Mouse (Mus musculus) kidney, embryonic 14.5 days (tissue): ENCODE results near the gene Atp6v0b. TPM values are rescaled to one million over a fixed set of nuclear protein-coding genes. Genes with fewer than 3 reads are reported as not detected.

Experiments used
- ATAC-seq: fragments of 200-750 bp; cut with Nextera tagmentation; 2 replicates; pipeline ENCODE4 v1.8.0; 2017; ENCODE audit warnings: moderate number of reproducible peaks, mild to moderate bottlenecking, moderate TSS enrichment, moderate library complexity; ENCODE audit not compliant: low FRiP score, low TSS enrichment
- H3K27ac ChIP-seq: fragments of 300-500 bp; sonication (generic); 2 replicates; pipeline ENCODE4 v1.5.1; 2014; ENCODE audit warnings: low read depth, mild to moderate bottlenecking, low read length, moderate library complexity, mixed read lengths
- H3K27me3 ChIP-seq: fragments of 300-500 bp; sonication (generic); 2 replicates; pipeline ENCODE4 v1.6.1; 2014; ENCODE audit warnings: mild to moderate bottlenecking, low read length; ENCODE audit not compliant: control insufficient read depth, insufficient read depth
- H3K36me3 ChIP-seq: fragments of 300-500 bp; sonication (generic); 2 replicates; pipeline ENCODE4 v1.6.1; 2014; ENCODE audit warnings: low read length, mixed read lengths; ENCODE audit not compliant: control insufficient read depth, insufficient read depth
- H3K4me1 ChIP-seq: fragments of 300-500 bp; sonication (generic); 2 replicates; pipeline ENCODE4 v1.6.1; 2014; ENCODE audit warnings: low read length, mixed read lengths; ENCODE audit not compliant: control insufficient read depth, insufficient read depth
- H3K4me2 ChIP-seq: fragments of 300-500 bp; sonication (generic); replicated peaks from 2 replicates; pipeline ENCODE4 v1.6.1; 2014; ENCODE audit warnings: low read depth, mild to moderate bottlenecking, low read length
- H3K4me3 ChIP-seq: fragments of 300-500 bp; sonication (generic); 2 replicates; pipeline ENCODE4 v1.5.1; 2014; ENCODE audit warnings: mild to moderate bottlenecking, low read length
- H3K9ac ChIP-seq: fragments of 300-500 bp; sonication (generic); 2 replicates; pipeline ENCODE4 v1.6.1; 2014; ENCODE audit warnings: low read depth, mild to moderate bottlenecking, low read length, moderate library complexity
- H3K9me3 ChIP-seq: fragments of 300-500 bp; sonication (generic); 2 replicates; pipeline ENCODE4 v1.6.1; 2016; ENCODE audit warnings: low read length; ENCODE audit not compliant: control insufficient read depth
- WGBS: fragments of 180-500 bp; shearing (Covaris S2); extraction: QIAGEN DNeasy Blood & Tissue Kit; methylation state at CpG from one replicate; pipeline ENCODE4 v1.1.7; 2014; 5-methylcytosine and 5-hydroxymethylcytosine counted together
- polyA plus RNA-seq: library from polyadenylated mRNA; unstranded; fragments of >200 nt; fragmentation: Nextera tagmentation; extraction: Ambion mirVana; gene quantifications from 2 replicates; pipeline ENCODE4 v1.2.1, GENCODE M21; 2014

Gene Atp6v0b
- polyA plus RNA-seq: 182 and 213 TPM in 2 replicates

DNA sequence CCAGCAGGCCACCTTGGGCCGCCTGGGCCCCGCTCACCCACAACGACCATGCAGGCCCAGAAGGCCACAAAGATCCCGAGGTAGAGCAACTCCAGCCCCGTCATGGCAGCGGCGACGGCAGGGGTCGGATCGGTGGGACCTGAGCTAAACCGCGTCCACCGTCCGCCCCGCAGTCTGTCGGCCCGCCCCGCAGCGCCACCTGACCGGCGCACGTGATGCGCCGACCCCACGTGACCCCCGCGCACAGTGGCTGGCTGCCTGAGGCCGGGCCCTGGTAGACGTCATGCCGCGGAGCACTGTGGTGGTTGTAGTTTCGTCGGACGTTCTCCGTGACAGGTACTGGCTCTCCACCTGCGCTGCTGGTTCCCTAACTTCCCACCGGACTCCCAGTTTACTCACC is at the start of gene Atp6v0b:
TSS of gene Atp6v0b (minus strand) at position 201 of the 400 bp plus-strand sequence.
- Histone ChIP-seq H3K27me3 (no peaks in the 10 kb centered on the region), H3K9ac (peak within 1 kb of the TSS; percentile 71), H3K4me1 (peaks cover 24% of the 10 kb centered on the region; the same call in 1 of the 2 replicates), H3K4me3 (peak within 1 kb of the TSS; percentile 77), H3K9me3 (no peaks in the 10 kb centered on the region), H3K36me3 (peaks cover 25% of the 10 kb centered on the region), H3K27ac (no peak within 1 kb of the TSS; the same call in 1 of the 2 replicates), H3K4me2 (peak within 1 kb of the TSS; percentile 53)
- ATAC-seq: peak; percentile 85
- WGBS: under 1% methylated on average over 37 of the region's 37 CpGs

DNA sequence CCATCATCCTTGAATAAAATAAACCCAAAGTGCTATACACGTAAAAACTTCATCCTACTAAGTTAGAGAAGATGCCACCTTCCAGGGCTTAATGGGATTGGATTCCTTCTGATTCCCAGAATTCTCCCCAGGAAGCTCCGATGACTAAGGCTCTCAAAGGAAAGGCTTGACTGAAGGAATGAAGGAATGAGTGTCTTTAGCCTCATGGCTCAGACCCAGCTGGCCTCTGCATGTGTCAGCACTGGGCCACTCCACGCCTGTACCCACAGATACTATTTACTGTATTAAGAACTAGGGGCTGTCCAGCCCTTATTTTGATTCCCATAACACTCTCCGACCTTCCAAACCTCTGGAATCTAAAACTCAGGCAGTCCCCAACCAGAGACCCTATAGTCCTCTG is 46.9 kb upstream of the Atp6v0b start:
- 90% methylated on average over 4 of the region's 4 CpGs for WGBS
- Histone ChIP-seq H3K27ac (no peak overlapping the region), H3K4me3 (no peak overlapping the region), H3K9me3 (no peaks in the 10 kb centered on the region), H3K4me2 (no peak overlapping the region), H3K27me3 (no peaks in the 10 kb centered on the region; the same call in 1 of the 2 replicates), H3K4me1 (0 out of 2 replicates have a peak, but pooled peaks cover under 1% of the 10 kb centered on the region), H3K36me3 (no peaks in the 10 kb centered on the region), H3K9ac (no peak overlapping the region)
- ATAC-seq: no peak

DNA sequence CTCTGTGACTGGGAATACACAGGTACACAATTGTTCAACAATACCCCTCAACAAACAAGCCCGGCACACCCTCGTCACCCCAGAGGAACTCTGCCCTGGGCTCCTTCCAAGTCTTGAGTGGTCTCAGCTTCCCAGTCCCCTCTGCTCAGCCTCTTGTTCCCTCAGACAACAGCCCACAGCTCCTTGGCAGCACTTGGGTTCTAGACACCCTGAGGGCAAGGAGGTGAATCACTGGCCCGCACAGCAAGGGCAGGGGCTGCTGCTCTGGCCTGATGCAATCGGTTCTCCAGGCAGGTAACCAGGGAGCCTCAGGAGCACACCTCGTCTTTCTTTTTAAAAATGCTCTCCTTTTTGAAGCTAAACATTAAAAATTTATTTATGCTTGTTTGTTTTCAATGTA is 46.1 kb upstream of the Atp6v0b start:
- no peak overlapping the region for H3K4me2 ChIP-seq
- 74% methylated on average over 5 of the region's 5 CpGs for WGBS
- H3K4me1 ChIP-seq: peaks cover 7% of the 10 kb centered on the region; the same call in 1 of the 2 replicates
- no peaks in the 10 kb centered on the region for H3K36me3 ChIP-seq
- H3K9me3 ChIP-seq: no peaks in the 10 kb centered on the region
- H3K27me3 ChIP-seq: no peaks in the 10 kb centered on the region; the same call in 1 of the 2 replicates
- H3K9ac ChIP-seq: no peak overlapping the region
- no peak overlapping the region for H3K27ac ChIP-seq
- H3K4me3 ChIP-seq: no peak overlapping the region
- no peak for ATAC-seq

DNA sequence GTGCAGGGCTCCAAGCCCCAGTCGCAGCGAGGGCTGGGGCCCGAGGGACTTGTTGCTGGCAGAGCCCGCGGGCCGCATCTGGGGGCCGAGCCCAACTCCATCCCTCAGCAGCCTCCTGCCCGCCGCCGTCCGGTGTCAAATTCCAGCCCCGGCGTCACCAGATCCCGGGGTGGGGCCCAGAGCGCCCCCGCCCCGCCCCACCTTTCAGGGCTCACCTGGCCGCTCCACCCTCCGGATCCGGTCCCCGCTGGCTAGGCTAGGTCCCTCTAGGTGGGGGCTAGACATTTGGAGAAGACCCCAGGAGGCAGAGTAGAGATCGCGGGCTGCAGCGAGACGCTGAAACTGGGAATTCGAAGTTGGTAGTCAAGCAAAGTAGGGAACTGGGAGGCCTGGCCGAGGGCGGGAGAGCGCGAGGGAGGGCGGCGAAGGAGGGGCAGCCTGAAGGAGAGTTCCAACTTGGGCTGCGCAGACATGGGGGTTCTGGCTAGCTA is 42.3 kb upstream of the Atp6v0b start, which contains the start of gene Artn:
TSS of gene Artn (minus strand) at position 373 of the 491 bp plus-strand sequence.
- H3K36me3 ChIP-seq: no peaks in the 10 kb centered on the region
- no peaks in the 10 kb centered on the region for H3K9me3 ChIP-seq
- H3K4me2 ChIP-seq: peak within 1 kb of the TSS; percentile 75
- WGBS: under 1% methylated on average over 33 of the region's 33 CpGs
- no peak within 1 kb of the TSS for H3K27ac ChIP-seq
- peaks cover 30% of the 10 kb centered on the region for H3K27me3 ChIP-seq
- H3K9ac ChIP-seq: peak within 1 kb of the TSS; percentile 38; the same call in 1 of the 2 replicates
- peaks cover 14% of the 10 kb centered on the region; the same call in 1 of the 2 replicates for H3K4me1 ChIP-seq
- peak; percentile 78 for ATAC-seq
- peak within 1 kb of the TSS; percentile 40 for H3K4me3 ChIP-seq

DNA sequence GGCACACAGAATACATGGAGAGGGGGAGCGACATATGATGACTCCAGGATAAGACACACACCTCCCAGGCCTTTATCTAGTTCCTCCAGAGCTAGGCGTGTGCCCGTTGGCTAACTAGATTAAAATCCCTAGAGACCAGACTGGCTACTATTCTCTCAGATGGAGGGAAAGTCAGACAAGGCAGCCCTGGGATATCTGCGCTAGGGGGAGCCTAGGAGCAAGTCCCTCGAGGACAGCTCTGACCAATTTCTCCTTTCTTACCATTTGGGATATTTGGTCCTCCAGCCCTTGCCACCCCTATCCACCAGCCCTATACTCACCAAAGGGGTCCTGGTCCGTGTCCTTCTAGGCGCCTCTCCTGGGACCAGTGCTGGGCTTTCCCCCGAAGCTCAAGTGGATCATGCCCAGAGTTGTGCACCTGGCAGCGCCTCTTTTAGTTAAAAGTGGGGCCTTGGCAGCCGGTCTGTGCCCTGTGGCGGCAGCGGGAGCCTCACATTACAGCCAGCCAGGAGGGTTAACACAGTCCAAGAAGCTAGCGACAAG is 41.6 kb upstream of the Atp6v0b start:
- peaks cover 30% of the 10 kb centered on the region for H3K27me3 ChIP-seq
- ATAC-seq: peak; percentile 38
- H3K4me1 ChIP-seq: peaks cover 14% of the 10 kb centered on the region; the same call in 1 of the 2 replicates
- peak overlapping the region; percentile 40 for H3K4me3 ChIP-seq
- H3K27ac ChIP-seq: no peak overlapping the region
- no peaks in the 10 kb centered on the region for H3K36me3 ChIP-seq
- WGBS: 2% methylated on average over 13 of the region's 13 CpGs
- no peaks in the 10 kb centered on the region for H3K9me3 ChIP-seq
- peak overlapping the region; percentile 38; the same call in 1 of the 2 replicates for H3K9ac ChIP-seq
- H3K4me2 ChIP-seq: peak overlapping the region; percentile 75

DNA sequence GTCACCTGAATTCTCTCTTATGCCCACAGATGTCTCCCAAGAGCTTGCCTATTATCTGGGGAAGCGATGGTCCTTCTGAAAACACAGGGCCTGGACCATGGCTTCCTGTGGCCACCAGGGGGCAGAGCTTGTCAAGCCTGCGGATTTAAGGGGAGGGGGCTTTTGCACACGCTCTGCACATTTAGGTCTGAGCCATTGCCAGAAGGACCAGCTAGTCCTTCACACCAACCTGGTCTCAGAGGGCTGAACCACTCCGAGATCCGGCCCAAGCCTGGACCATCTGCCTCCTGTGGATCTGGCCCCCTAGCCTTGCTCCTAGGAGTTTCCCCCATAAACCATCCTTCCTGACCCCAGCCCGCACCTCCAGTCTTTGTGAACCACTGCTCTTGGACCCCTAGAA is 41.1 kb upstream of the Atp6v0b start:
- Histone ChIP-seq H3K27ac (no peak overlapping the region), H3K4me2 (peak overlapping the region; percentile 75), H3K4me1 (peaks cover 14% of the 10 kb centered on the region; the same call in 1 of the 2 replicates), H3K9me3 (no peaks in the 10 kb centered on the region), H3K9ac (no peak overlapping the region), H3K27me3 (peaks cover 30% of the 10 kb centered on the region), H3K36me3 (no peaks in the 10 kb centered on the region), H3K4me3 (peak overlapping the region; percentile 1; the same call in 1 of the 2 replicates)
- peak; percentile 28; the same call in 1 of the 2 replicates for ATAC-seq
- 14% methylated on average over 6 of the region's 6 CpGs for WGBS

DNA sequence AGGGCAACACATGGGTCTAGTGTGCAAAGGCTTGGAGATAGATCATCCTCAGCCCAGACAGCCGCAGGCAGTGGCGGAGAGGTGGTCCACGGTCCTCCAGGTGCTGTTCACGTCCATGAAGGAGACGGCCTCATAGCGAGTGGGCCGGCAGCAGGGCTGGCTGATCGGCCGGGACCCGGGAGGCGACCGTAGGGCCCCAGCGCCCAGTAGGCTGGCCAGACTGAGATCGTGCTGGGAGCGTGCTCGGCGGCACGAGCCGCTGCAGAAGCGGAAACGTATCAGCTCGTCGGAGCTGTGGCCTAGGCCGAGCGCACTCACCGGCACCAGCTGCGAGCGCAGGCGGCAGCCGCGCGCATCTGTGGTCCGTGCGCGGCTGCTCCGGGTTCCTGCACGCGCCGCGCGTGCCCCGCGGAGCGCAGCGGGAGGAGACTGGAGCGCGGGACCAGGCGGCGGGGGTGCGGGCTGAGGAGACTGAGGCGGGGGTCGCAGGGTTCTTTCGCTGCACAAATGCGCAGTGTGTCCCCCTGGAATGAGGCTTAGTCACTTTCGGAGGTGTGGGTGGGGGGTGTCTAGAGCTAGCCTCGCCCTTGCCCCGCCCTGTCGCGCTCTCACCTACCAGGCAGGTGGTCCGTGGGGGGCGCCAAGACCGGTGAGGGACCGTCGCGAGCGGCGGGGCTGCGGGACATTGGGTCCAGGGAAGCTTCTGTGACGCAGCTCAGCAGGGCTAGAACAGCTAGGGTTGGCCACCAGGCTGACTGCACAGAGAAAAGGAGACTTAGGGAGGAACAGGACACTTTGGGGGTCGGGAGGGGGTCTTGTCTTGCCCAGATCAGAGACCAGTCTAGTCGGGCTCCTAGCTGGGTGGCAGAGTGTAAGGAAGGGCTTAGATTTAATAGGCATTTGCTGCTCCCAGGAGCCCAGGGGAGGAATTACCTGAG is 39.7 kb upstream of the Atp6v0b start:
- under 1% methylated on average over 71 of the region's 71 CpGs for WGBS
- ATAC-seq: peak; percentile 39

DNA sequence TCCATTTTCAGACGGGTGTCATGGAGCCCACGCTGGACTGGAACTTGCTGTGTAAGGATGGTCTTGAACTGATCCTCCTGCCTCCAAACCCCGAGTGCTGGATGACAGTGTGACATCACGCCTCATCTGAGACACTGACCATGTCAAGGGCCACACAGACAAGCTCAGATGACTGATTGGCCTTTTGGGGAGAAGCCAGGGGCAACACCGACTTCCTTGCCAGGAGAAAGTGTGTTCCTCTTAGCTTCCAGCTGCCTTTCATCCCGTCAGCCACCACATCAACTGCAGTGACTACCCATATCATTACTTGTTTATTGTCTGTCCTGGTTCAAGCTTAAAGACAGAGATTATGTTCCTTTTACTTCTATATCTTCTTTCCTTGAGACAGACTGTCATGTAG is 37.8 kb upstream of the Atp6v0b start:
- Histone ChIP-seq H3K9me3 (no peaks in the 10 kb centered on the region), H3K27ac (no peak overlapping the region), H3K4me2 (no peak overlapping the region), H3K27me3 (peaks cover 30% of the 10 kb centered on the region), H3K36me3 (no peaks in the 10 kb centered on the region), H3K4me1 (peaks cover 14% of the 10 kb centered on the region; the same call in 1 of the 2 replicates), H3K4me3 (no peak overlapping the region), H3K9ac (no peak overlapping the region)
- ATAC-seq: no peak
- 74% methylated on average over 5 of the region's 6 CpGs for WGBS

More for the DNA sequence above, 39.7 kb upstream of the Atp6v0b start:
- Histone ChIP-seq H3K9ac (peak overlapping the region; percentile 52; the same call in 1 of the 2 replicates), H3K9me3 (no peaks in the 10 kb centered on the region), H3K4me2 (peak overlapping the region; percentile 94), H3K27me3 (peaks cover 30% of the 10 kb centered on the region), H3K27ac (no peak overlapping the region), H3K4me3 (peak overlapping the region; percentile 49), H3K4me1 (peaks cover 14% of the 10 kb centered on the region; the same call in 1 of the 2 replicates), H3K36me3 (no peaks in the 10 kb centered on the region)
